Mouse (Mus musculus): Measurements from ENCODE around the gene Kazald1.

DNA sequence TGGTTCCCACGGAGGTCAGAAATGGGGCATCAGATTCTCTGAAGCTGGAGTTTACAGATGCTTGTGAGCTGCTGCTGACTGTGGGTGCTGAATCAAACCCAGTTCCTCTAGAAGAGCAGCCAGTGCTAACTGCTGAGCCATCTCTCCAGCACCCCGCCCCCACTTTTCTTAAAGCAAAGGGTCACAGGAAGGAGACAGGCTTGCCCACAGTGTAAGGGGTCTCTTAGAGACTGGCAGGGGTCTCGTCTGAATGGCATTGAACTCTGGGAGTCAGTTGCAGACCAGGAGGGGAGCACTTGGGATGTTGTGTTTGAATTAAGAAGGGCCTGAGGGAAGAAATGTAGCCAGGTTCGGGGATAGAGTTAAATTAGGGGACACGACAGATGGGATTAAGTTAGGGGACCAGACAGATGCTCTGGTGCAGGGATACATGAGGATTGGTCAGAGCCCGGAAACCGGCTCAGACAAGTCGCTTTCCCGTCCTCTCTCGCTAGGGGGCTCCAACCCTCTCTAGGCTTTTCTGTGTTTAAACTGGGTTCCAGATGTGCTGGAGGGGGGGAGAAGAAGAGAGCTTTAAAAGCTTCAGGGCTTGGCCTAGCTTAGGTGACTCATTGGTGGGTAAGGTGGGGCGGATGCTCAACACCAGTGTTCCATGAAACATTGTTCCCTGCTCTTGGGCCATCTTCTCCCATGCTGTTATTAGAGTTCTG is 7.0 kb downstream of the Kazald1 start:
- TF ChIP-seq NELFE (IDR thresholded peaks at IDR 0.05; ENCODE audit: low read depth, low read length) (no peak), CTCF (IDR thresholded peaks at IDR 0.05 in 2 of 3, conservative IDR thresholded peaks at IDR 0.05 in 1 of 3; ENCODE audit: control insufficient read depth in 1 of 3, insufficient read depth in 1 of 3, low read depth in 2 of 3, low read length in 3 of 3, poor library complexity in 1 of 3, severe bottlenecking in 1 of 3) (peak; percentile 80 to 85 (median 83)), MEF2A (IDR thresholded peaks at IDR 0.05; ENCODE audit: extremely low read depth, insufficient replicate concordance, low read depth, low read length, poor library complexity, severe bottlenecking) (no peak), MAFK (IDR thresholded peaks at IDR 0.05; ENCODE audit: borderline replicate concordance, low read depth, low read length) (no peak), HCFC1 (IDR thresholded peaks at IDR 0.05; ENCODE audit: low read depth, low read length) (no peak), CHD2 (IDR thresholded peaks at IDR 0.05; ENCODE audit: low read length) (no peak), CHD1 (IDR thresholded peaks at IDR 0.05; ENCODE audit: low read depth, low read length) (no peak)
